In the genomic region with DNA sequence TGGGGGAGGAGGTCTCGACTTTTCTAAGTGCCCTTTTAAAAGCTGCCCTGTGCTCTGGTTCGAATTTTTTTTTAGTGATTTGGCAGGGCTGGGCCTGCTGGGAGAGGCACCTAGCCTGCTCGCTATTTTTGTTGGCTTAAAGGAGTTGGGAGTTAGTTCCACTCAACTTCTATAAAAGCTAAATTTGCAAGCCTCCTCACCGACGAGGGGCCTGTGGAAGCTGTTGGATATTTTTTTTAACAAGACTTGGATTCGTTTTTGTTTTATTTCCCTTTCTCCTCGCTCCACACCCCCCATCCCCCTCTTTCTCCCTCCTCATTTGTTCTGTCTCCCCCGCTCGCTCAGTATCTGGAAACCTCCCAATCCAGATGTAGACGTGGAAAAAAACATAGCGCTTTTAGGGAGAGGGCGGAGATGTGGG, we compare ENCODE assay signal across 8 mouse cellular contexts. TPM values are rescaled to one million over a fixed set of nuclear protein-coding genes. Genes with fewer than 3 reads are reported as not detected.
DNase-seq lines count a peak whose midpoint lies in the region; ATAC-seq lines count a peak whose summit lies in the region.

No protein-coding gene starts in this region.

- H3K27me3 ChIP-seq in kidney, embryonic 15.5 days = peaks cover 20% of the 10 kb centered on the region
- no peaks in the 10 kb centered on the region for H3K27me3 ChIP-seq in forebrain, embryonic 11.5 days (ENCODE audit: control insufficient read depth, insufficient read depth, low read length)
- peaks cover 15% of the 10 kb centered on the region; the same call in 1 of the 2 replicates for H3K27me3 ChIP-seq in intestine, embryonic 15.5 days (replicated peaks)
- H3K27me3 ChIP-seq in neural tube, embryonic 12.5 days (replicated peaks) = peaks cover 4% of the 10 kb centered on the region; the same call in 1 of the 2 replicates

- peak overlapping the region; percentile 99 for H3K27ac ChIP-seq in kidney, embryonic 15.5 days
- H3K27ac ChIP-seq in forebrain, embryonic 11.5 days (ENCODE audit: low read depth, low read length) = peak overlapping the region; percentile 53; the same call in 1 of the 2 replicates
- peak overlapping the region; percentile 73 for H3K27ac ChIP-seq in intestine, embryonic 15.5 days
- no peak overlapping the region for H3K27ac ChIP-seq in neural tube, embryonic 12.5 days

- peak overlapping the region; percentile 77 for H3K4me3 ChIP-seq in kidney, embryonic 15.5 days (replicated peaks)
- H3K4me3 ChIP-seq in forebrain, embryonic 11.5 days (ENCODE audit: low read depth, low read length) = peak overlapping the region; percentile 78
- peak overlapping the region; percentile 75 for H3K4me3 ChIP-seq in intestine, embryonic 15.5 days (replicated peaks)
- H3K4me3 ChIP-seq in neural tube, embryonic 12.5 days = peak overlapping the region; percentile 90

- DNase-seq in kidney, adult 11 months = no peak
- DNase-seq in forebrain, embryonic 11.5 days (ENCODE audit: low spot score) = no peak
- DNase-seq in frontal cortex, postnatal 36 days (ENCODE audit: low spot score in 2 of 2) = no peak
- DNase-seq in frontal cortex, adult 2 months (ENCODE audit: extremely low spot score in 1 of 2, low spot score in 1 of 2) = no peak
- DNase-seq in ovary, postnatal 36 days (ENCODE audit: low spot score) = no peak

- H3K4me1 ChIP-seq in kidney, embryonic 15.5 days = peaks cover 70% of the 10 kb centered on the region
- H3K4me1 ChIP-seq in forebrain, embryonic 11.5 days (replicated peaks; ENCODE audit: control insufficient read depth, insufficient read depth, low read length) = peaks cover 30% of the 10 kb centered on the region
- H3K4me1 ChIP-seq in intestine, embryonic 15.5 days (replicated peaks) = peaks cover 30% of the 10 kb centered on the region
- peaks cover 55% of the 10 kb centered on the region for H3K4me1 ChIP-seq in neural tube, embryonic 12.5 days

- peak overlapping the region; percentile 76 for H3K9ac ChIP-seq in kidney, embryonic 15.5 days
- peak overlapping the region; percentile 99 for H3K9ac ChIP-seq in forebrain, embryonic 11.5 days (ENCODE audit: low read length)
- peak overlapping the region; percentile 51 for H3K9ac ChIP-seq in intestine, embryonic 15.5 days
- peak overlapping the region; percentile 97 for H3K9ac ChIP-seq in neural tube, embryonic 12.5 days

- 3% methylated on average over 12 of the region's 12 CpGs for WGBS in kidney, embryonic 15.5 days
- WGBS in forebrain, embryonic 11.5 days = under 1% methylated on average over 12 of the region's 12 CpGs
- 13% methylated on average over 12 of the region's 12 CpGs for WGBS in intestine, embryonic 15.5 days
- WGBS in neural tube, embryonic 12.5 days = under 1% methylated on average over 12 of the region's 12 CpGs

- no peaks in the 10 kb centered on the region for H3K36me3 ChIP-seq in kidney, embryonic 15.5 days
- no peaks in the 10 kb centered on the region for H3K36me3 ChIP-seq in forebrain, embryonic 11.5 days (ENCODE audit: control insufficient read depth, insufficient read depth, low read length)
- H3K36me3 ChIP-seq in intestine, embryonic 15.5 days = no peaks in the 10 kb centered on the region
- H3K36me3 ChIP-seq in neural tube, embryonic 12.5 days = no peaks in the 10 kb centered on the region

- H3K9me3 ChIP-seq in kidney, embryonic 15.5 days (replicated peaks) = no peaks in the 10 kb centered on the region
- no peaks in the 10 kb centered on the region for H3K9me3 ChIP-seq in forebrain, embryonic 11.5 days (ENCODE audit: control insufficient read depth, low read length)
- no peaks in the 10 kb centered on the region for H3K9me3 ChIP-seq in intestine, embryonic 15.5 days
- H3K9me3 ChIP-seq in neural tube, embryonic 12.5 days = no peaks in the 10 kb centered on the region

- ATAC-seq in kidney, embryonic 15.5 days (replicated peaks; ENCODE audit: low FRiP score) = no peak
- ATAC-seq in forebrain, embryonic 11.5 days (replicated peaks; ENCODE audit: low FRiP score) = no peak
- ATAC-seq in intestine, embryonic 15.5 days = no peak
- ATAC-seq in neural tube, embryonic 12.5 days (ENCODE audit: low FRiP score, low read depth) = no peak

- peak overlapping the region; percentile 78 for H3K4me2 ChIP-seq in kidney, embryonic 15.5 days
- H3K4me2 ChIP-seq in forebrain, embryonic 11.5 days (ENCODE audit: low read depth, low read length, severe bottlenecking) = peak overlapping the region; percentile 70
- H3K4me2 ChIP-seq in intestine, embryonic 15.5 days (replicated peaks) = peak overlapping the region; percentile 80
- H3K4me2 ChIP-seq in neural tube, embryonic 12.5 days (replicated peaks) = peak overlapping the region; percentile 88

RNA-seq across cellular contexts. Expression of a gene that starts 2.6 kb away (rescaled TPM):
- 28.5 and 34.0 TPM in 2 replicates for polyA plus RNA-seq in kidney, embryonic 15.5 days (2015; fragmentation: Nextera tagmentation; extraction: Ambion mirVana)
- polyA plus RNA-seq in forebrain, embryonic 11.5 days (2014; fragmentation: Nextera tagmentation; extraction: Ambion mirVana) = 45.2 and 46.3 TPM in 2 replicates
- 15.6 and 15.9 TPM in 2 replicates for polyA plus RNA-seq in intestine, embryonic 15.5 days (2015; fragmentation: Nextera tagmentation; extraction: Ambion mirVana)
- 38.2 and 44.0 TPM in 2 replicates for polyA plus RNA-seq in neural tube, embryonic 12.5 days (2016; fragmentation: Nextera tagmentation; extraction: Ambion mirVana)
- polyA plus RNA-seq in frontal cortex, adult 2 months (2012; rRNA removed) = 12.1 and 13.3 TPM in 2 replicates

RNA-seq across cellular contexts. Expression of a gene that starts 27.5 kb away (rescaled TPM):
- 8.5 and 8.7 TPM in 2 replicates for polyA plus RNA-seq in kidney, embryonic 15.5 days (2015; fragmentation: Nextera tagmentation; extraction: Ambion mirVana)
- 12.7 and 13.8 TPM in 2 replicates for polyA plus RNA-seq in forebrain, embryonic 11.5 days (2014; fragmentation: Nextera tagmentation; extraction: Ambion mirVana)
- polyA plus RNA-seq in intestine, embryonic 15.5 days (2015; fragmentation: Nextera tagmentation; extraction: Ambion mirVana) = 12.0 and 14.5 TPM in 2 replicates
- 5.7 and 7.3 TPM in 2 replicates for polyA plus RNA-seq in neural tube, embryonic 12.5 days (2016; fragmentation: Nextera tagmentation; extraction: Ambion mirVana)
- 6.2 and 6.6 TPM in 2 replicates for polyA plus RNA-seq in frontal cortex, adult 2 months (2012; rRNA removed)

RNA-seq across cellular contexts. Expression of a gene that starts 50.6 kb away (rescaled TPM):
- 57.4 and 62.1 TPM in 2 replicates for polyA plus RNA-seq in kidney, embryonic 15.5 days (2015; fragmentation: Nextera tagmentation; extraction: Ambion mirVana)
- polyA plus RNA-seq in forebrain, embryonic 11.5 days (2014; fragmentation: Nextera tagmentation; extraction: Ambion mirVana) = 52.4 and 54.5 TPM in 2 replicates
- polyA plus RNA-seq in intestine, embryonic 15.5 days (2015; fragmentation: Nextera tagmentation; extraction: Ambion mirVana) = 41.7 and 43.1 TPM in 2 replicates
- polyA plus RNA-seq in neural tube, embryonic 12.5 days (2016; fragmentation: Nextera tagmentation; extraction: Ambion mirVana) = 69.0 and 71.0 TPM in 2 replicates
- 56.2 and 61.7 TPM in 2 replicates for polyA plus RNA-seq in frontal cortex, adult 2 months (2012; rRNA removed)

RNA-seq across cellular contexts. Expression of a gene that starts 56.8 kb away (rescaled TPM):
- polyA plus RNA-seq in kidney, embryonic 15.5 days (2015; fragmentation: Nextera tagmentation; extraction: Ambion mirVana) = 0.49 and 0.50 TPM in 2 replicates
- polyA plus RNA-seq in forebrain, embryonic 11.5 days (2014; fragmentation: Nextera tagmentation; extraction: Ambion mirVana) = 0.15 and 0.24 TPM in 2 replicates
- 0.30 and 0.44 TPM in 2 replicates for polyA plus RNA-seq in intestine, embryonic 15.5 days (2015; fragmentation: Nextera tagmentation; extraction: Ambion mirVana)
- 0.58 and 0.60 TPM in 2 replicates for polyA plus RNA-seq in neural tube, embryonic 12.5 days (2016; fragmentation: Nextera tagmentation; extraction: Ambion mirVana)
- polyA plus RNA-seq in frontal cortex, adult 2 months (2012; rRNA removed) = 0.02 TPM in 1 of 2 replicates, not detected in the other
